Mouse (Mus musculus): ENCODE results near the gene Krit1. TPM values are rescaled to one million over a fixed set of nuclear protein-coding genes. Genes with fewer than 3 reads are reported as not detected.
"Not testable (repeated sequence)": the region's sequence is repeated elsewhere in the genome, so short reads cannot be mapped to it uniquely, and the experiment has no call there.

Krit1 gene
- polyA plus RNA-seq, 1 experiment, result 9.7 TPM

DNA sequence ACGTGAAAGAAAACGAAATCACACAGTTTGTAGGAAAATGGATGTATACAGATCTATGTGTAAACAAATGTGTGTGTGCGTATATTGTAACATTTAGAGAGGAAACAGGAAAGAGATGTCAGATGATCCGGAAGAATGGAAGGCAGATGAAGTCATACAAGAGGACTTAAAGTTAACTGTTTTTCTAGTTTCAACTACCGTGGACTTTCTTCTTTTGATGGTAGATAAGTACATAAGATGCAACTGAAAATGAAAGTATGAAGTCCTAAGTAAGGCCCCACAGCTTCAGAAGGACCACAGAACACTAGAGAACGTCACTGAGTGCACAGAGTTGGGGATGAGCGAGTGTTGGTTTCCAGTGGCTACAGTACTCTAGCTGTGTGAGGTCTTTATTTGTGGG, 83.9 kb downstream of the Krit1 start:
- not testable (repeated sequence) for DNase-seq (ENCODE audit: low read depth)

DNA sequence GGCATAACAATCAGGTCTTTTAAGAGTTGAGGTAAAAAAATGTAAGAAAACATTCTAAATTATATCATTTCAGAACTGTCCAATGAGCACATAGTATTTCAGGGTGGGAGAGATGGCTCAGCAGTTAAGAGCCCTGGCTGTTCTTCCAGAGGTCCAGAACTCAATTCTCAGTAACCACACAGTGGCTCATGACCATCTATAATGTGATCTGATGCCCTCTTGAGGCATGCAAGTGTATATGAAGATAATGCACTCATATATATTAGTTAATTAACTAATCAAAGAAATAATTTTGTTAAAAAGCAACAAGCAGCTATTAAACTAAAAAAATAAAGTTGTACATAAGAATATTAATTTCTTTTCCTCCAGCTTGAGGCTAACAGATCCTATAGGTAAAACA, 86.2 kb downstream of the Krit1 start:
- DNase-seq (ENCODE audit: low read depth), result no peak

DNA sequence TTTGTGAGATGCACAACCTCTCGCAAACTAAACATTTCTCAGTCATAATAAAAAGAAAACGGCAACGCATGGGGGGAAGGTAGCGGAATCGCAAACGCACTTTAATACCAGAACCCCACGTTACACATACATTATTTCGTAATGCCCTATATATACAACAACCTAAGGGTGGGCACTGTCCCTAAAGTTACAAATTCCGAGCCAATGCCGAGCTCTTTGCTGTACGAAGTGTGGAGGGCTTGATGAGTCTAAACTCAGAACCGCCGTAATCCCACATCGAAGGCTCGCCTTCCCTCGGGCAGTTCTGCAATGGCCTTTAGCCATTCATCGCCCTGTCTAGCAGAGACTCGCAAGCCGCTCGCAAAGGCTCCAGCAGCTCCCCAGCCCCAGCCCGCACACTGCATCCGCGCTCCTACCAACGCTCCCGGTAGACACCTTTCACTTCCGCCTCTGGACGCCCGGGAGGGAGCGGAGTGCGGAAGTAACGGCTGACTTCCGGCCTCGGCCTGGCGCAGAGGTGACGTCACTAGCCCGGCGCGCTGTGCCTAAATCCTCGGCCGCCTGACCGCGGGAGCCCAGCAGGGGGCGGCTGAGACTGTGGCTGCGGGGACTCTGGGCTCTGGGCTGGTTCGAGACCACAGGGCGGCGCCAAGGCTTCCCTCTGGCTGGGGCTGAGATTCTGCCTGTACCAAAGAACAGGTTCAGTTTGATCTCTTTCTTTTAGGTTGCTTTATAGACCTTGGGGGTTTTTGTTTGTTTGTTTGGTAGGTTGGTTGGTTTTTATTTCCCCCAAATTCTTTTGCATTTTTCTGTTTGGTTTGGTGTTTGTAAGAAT, 90.7 kb downstream of the Krit1 start, which contains the start of gene Mterf1a:
Gene Mterf1a, minus strand, starts transcription at position 475 of the 835 bp plus-strand sequence.
- DNase-seq (ENCODE audit: low read depth), result not testable (repeated sequence)

DNA sequence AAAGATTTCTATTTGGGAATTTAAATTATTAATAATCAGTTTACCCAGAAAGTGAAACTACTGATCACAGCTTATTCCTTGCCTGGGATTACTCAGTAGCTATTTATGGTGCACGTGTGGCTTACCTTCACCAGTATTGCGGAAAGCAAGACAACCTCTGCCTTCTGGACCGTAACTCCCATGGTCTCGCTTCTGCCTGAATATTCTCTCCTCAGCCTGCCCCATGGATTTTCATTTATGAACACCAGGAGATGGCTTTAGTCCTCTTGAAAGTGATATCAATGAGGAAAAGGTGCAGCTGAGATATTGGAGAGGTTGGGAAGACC, 91.3 kb downstream of the Krit1 start:
- DNase-seq (ENCODE audit: low read depth), result not testable (repeated sequence)

Other genes with a start within 250 kb of the Krit1 start
- 2.5 and 2.7 TPM in 2 replicates for gene 1700109H08Rik, start 231.6 kb upstream of the Krit1 start, polyA plus RNA-seq (2012; rRNA removed)
- 14.5 and 15.4 TPM in 2 replicates for gene Pex1, start 207.1 kb upstream of the Krit1 start, polyA plus RNA-seq (2012; rRNA removed)
- 8.6 and 10.7 TPM in 2 replicates for gene Rbm48, start 206.6 kb upstream of the Krit1 start, polyA plus RNA-seq (2012; rRNA removed)
- 0.24 and 0.67 TPM in 2 replicates for gene Tmbim7, start 152.0 kb upstream of the Krit1 start, polyA plus RNA-seq (2012; rRNA removed)
- 55.0 and 56.2 TPM in 2 replicates for gene Gatad1, start 146.0 kb upstream of the Krit1 start, polyA plus RNA-seq (2012; rRNA removed)
- gene Ankib1, start 259 bp upstream of the Krit1 start, polyA plus RNA-seq (2012; rRNA removed), result 9.5 and 9.6 TPM in 2 replicates
- gene Lrrd1, start 42.0 kb downstream of the Krit1 start, polyA plus RNA-seq (2012; rRNA removed), result not detected in 2 replicates
- gene Mterf1a, start 90.7 kb downstream of the Krit1 start, polyA plus RNA-seq (2012; rRNA removed), result 1.2 and 1.5 TPM in 2 replicates
- 6.8 and 8.7 TPM in 2 replicates for gene Akap9, start 124.9 kb downstream of the Krit1 start, polyA plus RNA-seq (2012; rRNA removed)